Mouse (Mus musculus): Measurements from ENCODE around the gene Erich3. TPM values are rescaled to one million over a fixed set of nuclear protein-coding genes. Genes with fewer than 3 reads are reported as not detected.

Gene Erich3
- polyA plus RNA-seq, 1 experiment from 2014 or later: 0.23 TPM

- Histone ChIP-seq H3K4me2 (ENCODE audit: low read length) (no peak overlapping the region), H3K4me1 (ENCODE audit: control insufficient read depth in 2 of 2, insufficient read depth in 2 of 2, low read length in 2 of 2) (0 out of 4 replicates have a peak, but pooled peaks cover 0 to 2% of the 10 kb centered on the region in 2 experiments), H3K27me3 (ENCODE audit: control insufficient read depth, insufficient read depth, low read length) (no peaks in the 10 kb centered on the region), H3K9ac (ENCODE audit: low read length) (no peak overlapping the region), H3K9me3 (ENCODE audit: control insufficient read depth, low read length) (no peaks in the 10 kb centered on the region), H3K4me3 (ENCODE audit: control insufficient read depth in 1 of 2, insufficient read depth in 1 of 2, low read depth in 1 of 2, low read length in 2 of 2) (no peak overlapping the region), H3K36me3 (ENCODE audit: control insufficient read depth, insufficient read depth, low read length) (no peaks in the 10 kb centered on the region), H3K27ac (replicated peaks in 1 of 2; ENCODE audit: control insufficient read depth in 1 of 2, insufficient read depth in 1 of 2, low read depth in 2 of 2, low read length in 2 of 2) (no peak overlapping the region)
- WGBS: 79% methylated on average over 6 of the region's 6 CpGs
- ATAC-seq (ENCODE audit: insufficient number of reproducible peaks, insufficient read depth, low FRiP score, low read depth): no peak
Observed at GRCm38 (mm10) chr3:154778836-154779595, 115.4 kb downstream of the Erich3 start.

GRCm38 (mm10) chr3:154786354-154786753, 122.7 kb downstream of the Erich3 start:
- no peak overlapping the region for H3K9ac ChIP-seq (ENCODE audit: low read length)
- 89% methylated on average over 9 of the region's 9 CpGs for WGBS
- no peak for ATAC-seq (ENCODE audit: insufficient number of reproducible peaks, insufficient read depth, low FRiP score, low read depth)
- H3K4me1 ChIP-seq (ENCODE audit: control insufficient read depth in 2 of 2, insufficient read depth in 2 of 2, low read length in 2 of 2): no peaks in the 10 kb centered on the region
- no peak overlapping the region for H3K4me2 ChIP-seq (ENCODE audit: low read length)
- H3K27ac ChIP-seq (replicated peaks in 1 of 2; ENCODE audit: control insufficient read depth in 1 of 2, insufficient read depth in 1 of 2, low read depth in 2 of 2, low read length in 2 of 2): no peak overlapping the region
- H3K36me3 ChIP-seq (ENCODE audit: control insufficient read depth, insufficient read depth, low read length): peaks cover 34% of the 10 kb centered on the region
- no peaks in the 10 kb centered on the region for H3K27me3 ChIP-seq (ENCODE audit: control insufficient read depth, insufficient read depth, low read length)
- H3K4me3 ChIP-seq (ENCODE audit: control insufficient read depth in 1 of 2, insufficient read depth in 1 of 2, low read depth in 1 of 2, low read length in 2 of 2): no peak overlapping the region
- H3K9me3 ChIP-seq (ENCODE audit: control insufficient read depth, low read length): no peaks in the 10 kb centered on the region

- 69% methylated on average over 3 of the region's 3 CpGs for WGBS
- no peak for ATAC-seq (ENCODE audit: insufficient number of reproducible peaks, insufficient read depth, low FRiP score, low read depth)
Observed at GRCm38 (mm10) chr3:154787611-154788010, 124.0 kb downstream of the Erich3 start.

GRCm38 (mm10) chr3:154793571-154793970, 129.9 kb downstream of the Erich3 start:
- no peaks in the 10 kb centered on the region for H3K27me3 ChIP-seq (ENCODE audit: control insufficient read depth, insufficient read depth, low read length)
- no peak overlapping the region for H3K27ac ChIP-seq (replicated peaks in 1 of 2; ENCODE audit: control insufficient read depth in 1 of 2, insufficient read depth in 1 of 2, low read depth in 2 of 2, low read length in 2 of 2)
- H3K4me3 ChIP-seq (ENCODE audit: control insufficient read depth in 1 of 2, insufficient read depth in 1 of 2, low read depth in 1 of 2, low read length in 2 of 2): no peak overlapping the region
- no peak overlapping the region for H3K9ac ChIP-seq (ENCODE audit: low read length)
- 80% methylated on average over 4 of the region's 4 CpGs for WGBS
- ATAC-seq (ENCODE audit: insufficient number of reproducible peaks, insufficient read depth, low FRiP score, low read depth): no peak
- peaks cover 19% of the 10 kb centered on the region; the same call in 1 of the 2 replicates for H3K36me3 ChIP-seq (ENCODE audit: control insufficient read depth, insufficient read depth, low read length)
- no peak overlapping the region for H3K4me2 ChIP-seq (ENCODE audit: low read length)
- H3K4me1 ChIP-seq (ENCODE audit: control insufficient read depth in 2 of 2, insufficient read depth in 2 of 2, low read length in 2 of 2): no peaks in the 10 kb centered on the region
- H3K9me3 ChIP-seq (ENCODE audit: control insufficient read depth, low read length): no peaks in the 10 kb centered on the region

More at GRCm38 (mm10) chr3:154787611-154788010, 124.0 kb downstream of the Erich3 start:
- Histone ChIP-seq H3K36me3 (ENCODE audit: control insufficient read depth, insufficient read depth, low read length) (peaks cover 40% of the 10 kb centered on the region), H3K4me3 (ENCODE audit: control insufficient read depth in 1 of 2, insufficient read depth in 1 of 2, low read depth in 1 of 2, low read length in 2 of 2) (no peak overlapping the region), H3K9me3 (ENCODE audit: control insufficient read depth, low read length) (no peaks in the 10 kb centered on the region), H3K9ac (ENCODE audit: low read length) (no peak overlapping the region), H3K4me1 (ENCODE audit: control insufficient read depth in 2 of 2, insufficient read depth in 2 of 2, low read length in 2 of 2) (no peaks in the 10 kb centered on the region), H3K27me3 (ENCODE audit: control insufficient read depth, insufficient read depth, low read length) (no peaks in the 10 kb centered on the region), H3K4me2 (ENCODE audit: low read length) (no peak overlapping the region), H3K27ac (replicated peaks in 1 of 2; ENCODE audit: control insufficient read depth in 1 of 2, insufficient read depth in 1 of 2, low read depth in 2 of 2, low read length in 2 of 2) (no peak overlapping the region)

- H3K4me2 ChIP-seq (ENCODE audit: low read length): no peak overlapping the region
- H3K9me3 ChIP-seq (ENCODE audit: control insufficient read depth, low read length): no peaks in the 10 kb centered on the region
- H3K4me3 ChIP-seq (ENCODE audit: control insufficient read depth in 1 of 2, insufficient read depth in 1 of 2, low read depth in 1 of 2, low read length in 2 of 2): no peak overlapping the region
- H3K27ac ChIP-seq (replicated peaks in 1 of 2; ENCODE audit: control insufficient read depth in 1 of 2, insufficient read depth in 1 of 2, low read depth in 2 of 2, low read length in 2 of 2): no peak overlapping the region
- no peaks in the 10 kb centered on the region for H3K27me3 ChIP-seq (ENCODE audit: control insufficient read depth, insufficient read depth, low read length)
- no peak overlapping the region for H3K9ac ChIP-seq (ENCODE audit: low read length)
- peaks cover 4% of the 10 kb centered on the region for H3K36me3 ChIP-seq (ENCODE audit: control insufficient read depth, insufficient read depth, low read length)
- ATAC-seq (ENCODE audit: insufficient number of reproducible peaks, insufficient read depth, low FRiP score, low read depth): no peak
- 80% methylated on average over 4 of the region's 4 CpGs for WGBS
- H3K4me1 ChIP-seq (ENCODE audit: control insufficient read depth in 2 of 2, insufficient read depth in 2 of 2, low read length in 2 of 2): no peaks in the 10 kb centered on the region
Observed at GRCm38 (mm10) chr3:154798806-154799205, 135.1 kb downstream of the Erich3 start.

- WGBS: 72% methylated on average over 8 of the region's 8 CpGs
- H3K27me3 ChIP-seq (ENCODE audit: control insufficient read depth, insufficient read depth, low read length): no peaks in the 10 kb centered on the region
- no peak overlapping the region for H3K27ac ChIP-seq (replicated peaks in 1 of 2; ENCODE audit: control insufficient read depth in 1 of 2, insufficient read depth in 1 of 2, low read depth in 2 of 2, low read length in 2 of 2)
- H3K4me1 ChIP-seq (ENCODE audit: control insufficient read depth in 2 of 2, insufficient read depth in 2 of 2, low read length in 2 of 2): no peaks in the 10 kb centered on the region
- no peak overlapping the region for H3K9ac ChIP-seq (ENCODE audit: low read length)
- H3K4me3 ChIP-seq (ENCODE audit: control insufficient read depth in 1 of 2, insufficient read depth in 1 of 2, low read depth in 1 of 2, low read length in 2 of 2): no peak overlapping the region
- H3K9me3 ChIP-seq (ENCODE audit: control insufficient read depth, low read length): no peaks in the 10 kb centered on the region
- no peak overlapping the region for H3K4me2 ChIP-seq (ENCODE audit: low read length)
- H3K36me3 ChIP-seq (ENCODE audit: control insufficient read depth, insufficient read depth, low read length): peaks cover 10% of the 10 kb centered on the region
- no peak for ATAC-seq (ENCODE audit: insufficient number of reproducible peaks, insufficient read depth, low FRiP score, low read depth)
Observed at GRCm38 (mm10) chr3:154800454-154800853, 136.8 kb downstream of the Erich3 start.

GRCm38 (mm10) chr3:154800888-154801429, 137.3 kb downstream of the Erich3 start:
- H3K4me3 ChIP-seq (ENCODE audit: control insufficient read depth in 1 of 2, insufficient read depth in 1 of 2, low read depth in 1 of 2, low read length in 2 of 2): no peak overlapping the region
- H3K27ac ChIP-seq (replicated peaks in 1 of 2; ENCODE audit: control insufficient read depth in 1 of 2, insufficient read depth in 1 of 2, low read depth in 2 of 2, low read length in 2 of 2): no peak overlapping the region
- no peaks in the 10 kb centered on the region for H3K27me3 ChIP-seq (ENCODE audit: control insufficient read depth, insufficient read depth, low read length)
- 75% methylated on average over 8 of the region's 8 CpGs for WGBS
- no peak for ATAC-seq (ENCODE audit: insufficient number of reproducible peaks, insufficient read depth, low FRiP score, low read depth)
- H3K4me1 ChIP-seq (ENCODE audit: control insufficient read depth in 2 of 2, insufficient read depth in 2 of 2, low read length in 2 of 2): 0 out of 4 replicates have a peak, but pooled peaks cover 0 to under 1% of the 10 kb centered on the region in 2 experiments
- no peaks in the 10 kb centered on the region for H3K9me3 ChIP-seq (ENCODE audit: control insufficient read depth, low read length)
- peaks cover 10% of the 10 kb centered on the region for H3K36me3 ChIP-seq (ENCODE audit: control insufficient read depth, insufficient read depth, low read length)
- H3K9ac ChIP-seq (ENCODE audit: low read length): no peak overlapping the region
- H3K4me2 ChIP-seq (ENCODE audit: low read length): no peak overlapping the region
